Mouse (Mus musculus): ENCODE measurements around the gene Alg9.

Gene Alg9

GRCm38 (mm10) chr9:50889964-50890363 lies 115.1 kb downstream of the Alg9 start:
- DNase-seq = no peak

GRCm38 (mm10) chr9:50890494-50891090 lies 115.8 kb downstream of the Alg9 start:
- DNase-seq = no peak

Measured in right cerebral cortex, postnatal 14 days (tissue).